Mouse (Mus musculus): ENCODE data around the gene Tapt1.
"Not testable (repeated sequence)": the region's sequence is repeated elsewhere in the genome, so short reads cannot be mapped to it uniquely, and the experiment has no call there.

DNA sequence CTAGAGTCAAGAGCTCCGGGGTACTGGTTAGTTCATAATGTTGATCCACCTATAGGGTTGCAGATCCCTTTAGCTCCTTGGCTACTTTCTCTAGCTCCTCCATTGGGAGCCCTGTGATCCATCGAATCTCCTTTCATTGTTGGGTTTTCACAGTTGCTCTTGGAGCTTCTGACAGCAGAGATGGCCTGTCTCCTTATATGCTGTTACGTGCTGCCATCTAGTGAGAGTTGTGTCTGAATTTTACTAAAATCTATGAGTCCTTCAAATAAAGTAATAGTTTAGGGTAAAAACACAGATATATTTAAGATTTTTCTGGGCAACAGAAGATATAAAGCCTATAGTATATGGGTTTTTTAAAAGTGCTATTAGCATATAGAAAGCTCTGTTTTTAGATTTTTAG, 42.1 kb upstream of the Tapt1 start:
- not testable (repeated sequence) for TF ChIP-seq TAL1, GATA1 (IDR thresholded peaks at IDR 0.05; ENCODE audit: low read length)

Measured in erythroblast, embryonic 14.5 days (primary cell).